Comparison of ENCODE assay signal across 19 mouse cellular contexts in genomic region chr16:45104993-45105392, GRCm38 (mm10). TPM values are rescaled to one million over a fixed set of nuclear protein-coding genes. Genes with fewer than 3 reads are reported as not detected.
DNase-seq lines count a peak whose midpoint lies in the region; ATAC-seq and TF ChIP-seq lines count a peak whose summit lies in the region.
"Had no signal": no experiment of that assay in that cellular context is flagged by ENCODE, and none has a peak within 500 bp of the region (broad histone marks: within the 10 kb centered on the region; RNA-seq: fewer than 3 reads in every experiment).

No protein-coding gene starts in this region.

- no peak overlapping the region for H3K9ac ChIP-seq in forebrain, embryonic 14.5 days (ENCODE audit: low read length)
- no peak overlapping the region for H3K9ac ChIP-seq in limb, embryonic 14.5 days (ENCODE audit: low read depth, low read length, severe bottlenecking)
- H3K9ac ChIP-seq: heart, embryonic 13.5 days had no signal

- no peak for ATAC-seq in forebrain, embryonic 14.5 days
- ATAC-seq in frontal cortex, adult (ENCODE audit: low TSS enrichment): peak; percentile 95
- ATAC-seq in limb, embryonic 14.5 days (ENCODE audit: low FRiP score, low read depth): no peak
- ATAC-seq: hindbrain, embryonic 16.5 days; inflammation-experienced regulatory T-cells, adult 6 months; intestine, postnatal 0 days had no signal

- H3K4me3 ChIP-seq in forebrain, embryonic 14.5 days (ENCODE audit: low read depth, low read length): no peak overlapping the region
- no peak overlapping the region for H3K4me3 ChIP-seq in forebrain, embryonic 10.5 days
- no peak overlapping the region for H3K4me3 ChIP-seq in limb, embryonic 14.5 days (replicated peaks; ENCODE audit: low read length)
- H3K4me3 ChIP-seq in limb, embryonic 10.5 days: no peak overlapping the region
- H3K4me3 ChIP-seq: embryonic facial prominence, embryonic 10.5 days; heart, embryonic 13.5 days had no signal

- peak; percentile 40 for DNase-seq in forebrain, embryonic 14.5 days (ENCODE audit: low spot score)
- DNase-seq in forebrain, embryonic 10.5 days (ENCODE audit: extremely low spot score, low spot score): no peak
- no peak for DNase-seq in frontal cortex, postnatal 10 days (ENCODE audit: low spot score in 2 of 2)
- peak; percentile 20 for DNase-seq in limb, embryonic 14.5 days (ENCODE audit: low spot score)
- DNase-seq in limb, embryonic 10.5 days (ENCODE audit: low spot score): no peak
- DNase-seq in adipocyte (ENCODE audit: low spot score): peak; percentile 16
- DNase-seq in B cell, adult 2 months: no peak
- DNase-seq: adrenal gland, postnatal 14 days; cerebellum, adult 2 months; cerebellum, postnatal 10 days; gastrocnemius, postnatal 14 days; heart, adult 11 months; heart, postnatal 36 days had no signal

- H3K4me1 ChIP-seq in forebrain, embryonic 14.5 days (ENCODE audit: control insufficient read depth, insufficient read depth, low read length): no peaks in the 10 kb centered on the region
- H3K4me1 ChIP-seq in forebrain, embryonic 10.5 days: no peaks in the 10 kb centered on the region
- no peaks in the 10 kb centered on the region for H3K4me1 ChIP-seq in limb, embryonic 14.5 days (ENCODE audit: control insufficient read depth, insufficient read depth, low read length)
- no peaks in the 10 kb centered on the region for H3K4me1 ChIP-seq in limb, embryonic 10.5 days
- H3K4me1 ChIP-seq: embryonic facial prominence, embryonic 10.5 days had no signal

- no peaks in the 10 kb centered on the region for H3K36me3 ChIP-seq in forebrain, embryonic 14.5 days (ENCODE audit: control insufficient read depth, insufficient read depth, low read length)
- H3K36me3 ChIP-seq in forebrain, embryonic 10.5 days (replicated peaks): no peaks in the 10 kb centered on the region
- H3K36me3 ChIP-seq in limb, embryonic 14.5 days (ENCODE audit: control insufficient read depth, insufficient read depth, low read length): no peaks in the 10 kb centered on the region
- no peaks in the 10 kb centered on the region for H3K36me3 ChIP-seq in limb, embryonic 10.5 days
- H3K36me3 ChIP-seq: embryonic facial prominence, embryonic 10.5 days had no signal

- WGBS in forebrain, embryonic 14.5 days: 69% methylated on average over 3 of the region's 3 CpGs
- 80% methylated on average over 3 of the region's 3 CpGs for WGBS in forebrain, embryonic 10.5 days
- WGBS in limb, embryonic 14.5 days: 41% methylated on average over 3 of the region's 3 CpGs
- 68% methylated on average over 3 of the region's 3 CpGs for WGBS in limb, embryonic 10.5 days

- TF ChIP-seq POLR2A in limb, embryonic 14.5 days (IDR thresholded peaks at IDR 0.05; ENCODE audit: borderline replicate concordance, extremely low read depth, insufficient read depth, insufficient read length): no peak

- no peaks in the 10 kb centered on the region for H3K9me3 ChIP-seq in forebrain, embryonic 14.5 days (replicated peaks; ENCODE audit: control insufficient read depth, low read length)
- H3K9me3 ChIP-seq in forebrain, embryonic 10.5 days: no peaks in the 10 kb centered on the region
- no peaks in the 10 kb centered on the region for H3K9me3 ChIP-seq in limb, embryonic 14.5 days (ENCODE audit: control insufficient read depth, low read length)
- no peaks in the 10 kb centered on the region for H3K9me3 ChIP-seq in limb, embryonic 10.5 days (replicated peaks)
- H3K9me3 ChIP-seq: embryonic facial prominence, embryonic 10.5 days; heart, embryonic 13.5 days had no signal

- H3K4me2 ChIP-seq in forebrain, embryonic 14.5 days (ENCODE audit: low read length): no peak overlapping the region
- H3K4me2 ChIP-seq in limb, embryonic 14.5 days (replicated peaks; ENCODE audit: low read depth, low read length, severe bottlenecking): no peak overlapping the region
- H3K4me2 ChIP-seq: heart, embryonic 13.5 days had no signal

- no peaks in the 10 kb centered on the region for H3K27me3 ChIP-seq in forebrain, embryonic 14.5 days (replicated peaks; ENCODE audit: control insufficient read depth, insufficient read depth, low read length)
- H3K27me3 ChIP-seq in forebrain, embryonic 10.5 days (ENCODE audit: poor library complexity, severe bottlenecking): no peaks in the 10 kb centered on the region
- no peaks in the 10 kb centered on the region for H3K27me3 ChIP-seq in limb, embryonic 14.5 days (ENCODE audit: control insufficient read depth, insufficient read depth, low read length)
- no peaks in the 10 kb centered on the region for H3K27me3 ChIP-seq in limb, embryonic 10.5 days (ENCODE audit: low read depth, poor library complexity, severe bottlenecking)
- H3K27me3 ChIP-seq: heart, embryonic 13.5 days had no signal

- no peak overlapping the region for H3K27ac ChIP-seq in forebrain, embryonic 14.5 days (ENCODE audit: low read depth, low read length)
- H3K27ac ChIP-seq in forebrain, embryonic 10.5 days: no peak overlapping the region
- H3K27ac ChIP-seq in limb, embryonic 14.5 days (replicated peaks; ENCODE audit: low read depth, low read length): no peak overlapping the region
- no peak overlapping the region for H3K27ac ChIP-seq in limb, embryonic 10.5 days
- H3K27ac ChIP-seq: embryonic facial prominence, embryonic 10.5 days; heart, embryonic 13.5 days had no signal

RNA-seq across cellular contexts. Expression of gene Ccdc80, which starts 11.8 kb away (rescaled TPM):
- polyA plus RNA-seq in forebrain, embryonic 14.5 days (2014; fragmentation: Nextera tagmentation; extraction: Ambion mirVana): 14.1 and 22.6 TPM in 2 replicates
- polyA plus RNA-seq in forebrain, embryonic 10.5 days (2016; fragmentation: Nextera tagmentation; extraction: Ambion mirVana): 11.7 and 14.0 TPM in 2 replicates
- polyA plus RNA-seq in limb, embryonic 14.5 days (2012; rRNA removed): 44.5 and 56.9 TPM in 2 replicates
- 94.4 and 107 TPM in 2 replicates for polyA plus RNA-seq in limb, embryonic 14.5 days (2014; fragmentation: Nextera tagmentation; extraction: Ambion mirVana)
- 24.4 and 35.8 TPM in 2 replicates for polyA plus RNA-seq in limb, embryonic 10.5 days (2016; fragmentation: Nextera tagmentation; extraction: Ambion mirVana)

RNA-seq across cellular contexts. Expression of gene Slc35a5, which starts 53.5 kb away (rescaled TPM):
- 24.4 and 31.5 TPM in 2 replicates for polyA plus RNA-seq in forebrain, embryonic 14.5 days (2014; fragmentation: Nextera tagmentation; extraction: Ambion mirVana)
- 10.1 and 12.0 TPM in 2 replicates for polyA plus RNA-seq in forebrain, embryonic 10.5 days (2016; fragmentation: Nextera tagmentation; extraction: Ambion mirVana)
- polyA plus RNA-seq in limb, embryonic 14.5 days (2012; rRNA removed): 11.2 and 14.8 TPM in 2 replicates
- polyA plus RNA-seq in limb, embryonic 14.5 days (2014; fragmentation: Nextera tagmentation; extraction: Ambion mirVana): 16.0 and 18.8 TPM in 2 replicates
- 10.0 and 14.1 TPM in 2 replicates for polyA plus RNA-seq in limb, embryonic 10.5 days (2016; fragmentation: Nextera tagmentation; extraction: Ambion mirVana)

RNA-seq across cellular contexts. Expression of gene Atg3, which starts 53.6 kb away (rescaled TPM):
- 41.2 and 47.7 TPM in 2 replicates for polyA plus RNA-seq in forebrain, embryonic 14.5 days (2014; fragmentation: Nextera tagmentation; extraction: Ambion mirVana)
- 33.3 and 34.6 TPM in 2 replicates for polyA plus RNA-seq in forebrain, embryonic 10.5 days (2016; fragmentation: Nextera tagmentation; extraction: Ambion mirVana)
- polyA plus RNA-seq in limb, embryonic 14.5 days (2012; rRNA removed): 18.6 and 28.8 TPM in 2 replicates
- 36.8 and 38.4 TPM in 2 replicates for polyA plus RNA-seq in limb, embryonic 14.5 days (2014; fragmentation: Nextera tagmentation; extraction: Ambion mirVana)
- polyA plus RNA-seq in limb, embryonic 10.5 days (2016; fragmentation: Nextera tagmentation; extraction: Ambion mirVana): 28.3 and 31.2 TPM in 2 replicates

Comparison
In these comparisons a context has a peak if more than half of its experiments do, and no peak if none do; other contexts are left out.
1. DNase-seq: peak in forebrain, embryonic 14.5 days (single experiment), limb, embryonic 14.5 days (single experiment) and adipocyte (single experiment); none in forebrain, embryonic 10.5 days (single experiment), frontal cortex, postnatal 10 days (0 of 2), limb, embryonic 10.5 days (single experiment) and B cell, adult 2 months (0 of 2).